Mouse (Mus musculus) bone marrow macrophage, adult 2 months (primary cell): ENCODE data around the gene Prkca. TPM values are rescaled to one million over a fixed set of nuclear protein-coding genes. Genes with fewer than 3 reads are reported as not detected.

Experiments
- H3K27ac ChIP-seq: 2 replicates; pipeline ENCODE4 v1.5.1; 2012; ENCODE audit warnings: low read depth, low read length; ENCODE audit not compliant: insufficient read depth
- H3K4me1 ChIP-seq: 2 replicates; pipeline ENCODE4 v1.6.1; 2012; ENCODE audit warnings: low read length; ENCODE audit not compliant: control insufficient read depth, insufficient read depth
- H3K4me3 ChIP-seq: 2 replicates; pipeline ENCODE4 v1.5.1; 2012; ENCODE audit warnings: mild to moderate bottlenecking, low read length, moderate library complexity; ENCODE audit not compliant: insufficient read depth
- CTCF ChIP-seq: IDR thresholded peaks from 2 replicates; pipeline ENCODE4 v1.5.1; 2012; ENCODE audit warnings: low read depth, mild to moderate bottlenecking, low read length, moderate library complexity
- POLR2A ChIP-seq: IDR thresholded peaks from 2 replicates; pipeline ENCODE4 v1.6.1; 2012; ENCODE audit warnings: mild to moderate bottlenecking, low read depth, low read length, borderline replicate concordance
- polyA plus RNA-seq: library from polyadenylated mRNA; stranded (reverse); fragments of >200 nt; gene quantifications from 2 replicates; pipeline ENCODE4 v1.2.4, GENCODE M21; 2012; ENCODE audit not compliant: missing spikeins, insufficient read depth, insufficient read length

Gene Prkca
- polyA plus RNA-seq, 1 experiment: 1.0 TPM

GRCm38 (mm10) chr11:108267825-108268224 lies 75.9 kb downstream of the Prkca start:
- Histone ChIP-seq H3K4me1 (no peaks in the 10 kb centered on the region), H3K4me3 (no peak overlapping the region), H3K27ac (no peak overlapping the region)
- TF ChIP-seq POLR2A (no peak), CTCF (no peak)

- H3K4me3 ChIP-seq: no peak overlapping the region
- H3K4me1 ChIP-seq: no peaks in the 10 kb centered on the region
- H3K27ac ChIP-seq: no peak overlapping the region
- TF ChIP-seq POLR2A (no peak), CTCF (no peak)
These were observed 76.7 kb downstream of the Prkca start for GRCm38 (mm10) chr11:108267066-108267465.

GRCm38 (mm10) chr11:108263868-108264267 lies 79.9 kb downstream of the Prkca start:
- TF ChIP-seq POLR2A: no peak
- no peak for TF ChIP-seq CTCF
- H3K4me3 ChIP-seq: no peak overlapping the region
- H3K4me1 ChIP-seq: no peaks in the 10 kb centered on the region
- H3K27ac ChIP-seq: no peak overlapping the region

- H3K27ac ChIP-seq: no peak overlapping the region
- TF ChIP-seq CTCF: no peak
- no peak for TF ChIP-seq POLR2A
- H3K4me1 ChIP-seq: no peaks in the 10 kb centered on the region
- H3K4me3 ChIP-seq: no peak overlapping the region
These were observed 80.3 kb downstream of the Prkca start for GRCm38 (mm10) chr11:108263406-108263805.

GRCm38 (mm10) chr11:108261751-108262160 lies 82.0 kb downstream of the Prkca start:
- no peak overlapping the region for H3K4me3 ChIP-seq
- H3K4me1 ChIP-seq: no peaks in the 10 kb centered on the region

GRCm38 (mm10) chr11:108260775-108261517 lies 82.8 kb downstream of the Prkca start:
- Histone ChIP-seq H3K4me1 (no peaks in the 10 kb centered on the region), H3K4me3 (no peak overlapping the region), H3K27ac (no peak overlapping the region)
- TF ChIP-seq POLR2A: no peak
- TF ChIP-seq CTCF: no peak

More at GRCm38 (mm10) chr11:108261751-108262160, 82.0 kb downstream of the Prkca start:
- H3K27ac ChIP-seq: no peak overlapping the region
- TF ChIP-seq POLR2A: no peak
- no peak for TF ChIP-seq CTCF

- no peaks in the 10 kb centered on the region for H3K4me1 ChIP-seq
These were observed 84.3 kb downstream of the Prkca start for GRCm38 (mm10) chr11:108259391-108259790.

GRCm38 (mm10) chr11:108258811-108259266 lies 84.9 kb downstream of the Prkca start:
- Histone ChIP-seq H3K27ac (no peak overlapping the region), H3K4me1 (no peaks in the 10 kb centered on the region), H3K4me3 (no peak overlapping the region)
- TF ChIP-seq POLR2A (no peak), CTCF (no peak)

More at GRCm38 (mm10) chr11:108259391-108259790, 84.3 kb downstream of the Prkca start:
- no peak overlapping the region for H3K4me3 ChIP-seq
- TF ChIP-seq CTCF: no peak
- TF ChIP-seq POLR2A: no peak
- H3K27ac ChIP-seq: no peak overlapping the region

- TF ChIP-seq CTCF (no peak), POLR2A (no peak)
- Histone ChIP-seq H3K4me1 (no peaks in the 10 kb centered on the region), H3K27ac (no peak overlapping the region), H3K4me3 (no peak overlapping the region)
These were observed 85.8 kb downstream of the Prkca start for GRCm38 (mm10) chr11:108257921-108258320.

- TF ChIP-seq CTCF: no peak
- TF ChIP-seq POLR2A: no peak
- Histone ChIP-seq H3K4me1 (0 out of 2 replicates have a peak, but pooled peaks cover 2% of the 10 kb centered on the region), H3K27ac (no peak overlapping the region), H3K4me3 (no peak overlapping the region)
These were observed 89.0 kb downstream of the Prkca start for GRCm38 (mm10) chr11:108254681-108255080.
